Mouse (Mus musculus) midbrain, embryonic 16.5 days (tissue): Measurements from ENCODE around the gene Gm5134. TPM values are rescaled to one million over a fixed set of nuclear protein-coding genes. Genes with fewer than 3 reads are reported as not detected.

ENCODE experiments used
- ATAC-seq: fragments of 200-750 bp; cut with Nextera tagmentation; 2 replicates; pipeline ENCODE4 v1.8.0; 2017; ENCODE audit warnings: moderate TSS enrichment
- H3K27ac ChIP-seq: fragments of 300-500 bp; sonication (generic); 2 replicates; pipeline ENCODE4 v1.5.1; 2014; ENCODE audit warnings: mild to moderate bottlenecking, low read length, mixed read lengths
- H3K27me3 ChIP-seq: fragments of 300-500 bp; sonication (generic); 2 replicates; pipeline ENCODE4 v1.6.1; 2014; ENCODE audit warnings: low read depth, low read length, mixed read lengths; ENCODE audit not compliant: control insufficient read depth, insufficient read depth
- H3K36me3 ChIP-seq: fragments of 300-500 bp; sonication (generic); 2 replicates; pipeline ENCODE4 v1.6.1; 2014; ENCODE audit warnings: mild to moderate bottlenecking, low read length, moderate library complexity, mixed read lengths; ENCODE audit not compliant: control insufficient read depth, insufficient read depth
- H3K4me1 ChIP-seq: fragments of 300-500 bp; sonication (generic); 2 replicates; pipeline ENCODE4 v1.6.1; 2014; ENCODE audit warnings: mild to moderate bottlenecking, low read length, mixed read lengths; ENCODE audit not compliant: control insufficient read depth, insufficient read depth
- H3K4me2 ChIP-seq: fragments of 300-500 bp; sonication (generic); 2 replicates; pipeline ENCODE4 v1.6.1; 2014; ENCODE audit warnings: mild to moderate bottlenecking, low read length, mixed read lengths
- H3K4me3 ChIP-seq: fragments of 300-500 bp; sonication (generic); 2 replicates; pipeline ENCODE4 v1.5.1; 2014; ENCODE audit warnings: low read depth, mild to moderate bottlenecking, low read length, moderate library complexity, mixed read lengths
- H3K9ac ChIP-seq: fragments of 300-500 bp; sonication (generic); 2 replicates; pipeline ENCODE4 v1.6.1; 2014; ENCODE audit warnings: low read depth, low read length, mixed read lengths
- H3K9me3 ChIP-seq: fragments of 300-500 bp; sonication (generic); replicated peaks from 2 replicates; pipeline ENCODE4 v1.6.1; 2014; ENCODE audit warnings: mild to moderate bottlenecking, low read length, mixed read lengths; ENCODE audit not compliant: control insufficient read depth, poor library complexity, severe bottlenecking
- WGBS: fragments of 180-500 bp; shearing (Covaris S2); extraction: QIAGEN DNeasy Blood & Tissue Kit; methylation state at CpG from one replicate; pipeline ENCODE4 v1.1.7; 2014; 5-methylcytosine and 5-hydroxymethylcytosine counted together
- polyA plus RNA-seq: library from polyadenylated mRNA; unstranded; fragments of >200 nt; fragmentation: Nextera tagmentation; extraction: Ambion mirVana; gene quantifications from 2 replicates; pipeline ENCODE4 v1.2.1, GENCODE M21; 2015

The Gm5134 gene
- polyA plus RNA-seq, 1 experiment from 2014 or later: not detected

GRCm38 (mm10) chr10:76001160-76001559 lies 46.8 kb downstream of the Gm5134 start:
- Histone ChIP-seq H3K4me3 (no peak overlapping the region), H3K9ac (no peak overlapping the region), H3K27me3 (no peaks in the 10 kb centered on the region), H3K4me1 (no peaks in the 10 kb centered on the region), H3K4me2 (no peak overlapping the region), H3K36me3 (no peaks in the 10 kb centered on the region), H3K9me3 (no peaks in the 10 kb centered on the region), H3K27ac (no peak overlapping the region)
- ATAC-seq: no peak
- WGBS: 31% methylated on average over 7 of the region's 7 CpGs

DNA sequence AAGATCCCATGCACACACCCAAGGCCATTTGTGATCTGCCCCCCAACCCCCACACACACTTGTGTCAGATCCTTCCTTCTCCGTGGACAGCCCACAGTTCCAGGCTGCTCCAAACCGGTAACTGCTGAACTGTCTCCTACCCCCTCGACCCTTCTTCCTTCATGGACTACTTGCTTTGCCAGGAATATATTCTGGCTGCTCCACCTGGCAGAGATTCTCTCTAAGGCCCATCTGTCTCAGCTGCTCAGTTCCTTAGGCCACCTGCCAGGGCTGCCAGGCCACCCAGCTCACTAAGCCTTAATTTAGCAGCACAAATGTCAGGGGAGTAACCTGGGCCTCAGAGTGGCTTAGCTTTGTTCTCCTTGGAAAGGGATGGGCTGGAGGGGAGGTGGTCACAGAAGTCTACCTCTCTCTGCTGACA lies 47.8 kb downstream of the Gm5134 start:
- H3K4me1 ChIP-seq: no peaks in the 10 kb centered on the region
- WGBS: 30% methylated on average over 3 of the region's 3 CpGs
- no peak overlapping the region for H3K4me3 ChIP-seq
- no peak overlapping the region for H3K4me2 ChIP-seq
- no peaks in the 10 kb centered on the region for H3K36me3 ChIP-seq
- ATAC-seq: no peak
- H3K27me3 ChIP-seq: no peaks in the 10 kb centered on the region
- no peaks in the 10 kb centered on the region for H3K9me3 ChIP-seq
- no peak overlapping the region for H3K9ac ChIP-seq
- H3K27ac ChIP-seq: no peak overlapping the region

DNA sequence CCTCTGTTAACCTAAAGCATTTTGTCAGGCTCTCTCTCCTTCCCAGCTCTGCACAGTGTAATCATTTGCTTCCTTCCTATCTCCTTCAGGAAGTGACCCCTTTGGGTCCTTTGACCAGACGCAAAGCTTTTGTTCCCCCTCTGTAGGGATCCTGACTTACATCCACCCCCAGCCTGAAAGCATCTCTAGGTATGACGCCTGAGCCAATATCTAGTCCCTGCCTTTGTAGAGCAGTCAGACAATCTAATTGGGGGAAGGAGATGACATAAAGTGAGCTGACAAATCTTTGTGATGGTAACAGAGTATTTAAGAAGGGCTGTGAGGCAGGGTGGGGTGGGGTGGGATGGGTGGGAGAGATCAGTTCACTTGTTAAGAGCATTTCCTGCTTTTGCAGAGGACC lies 48.3 kb downstream of the Gm5134 start:
- Histone ChIP-seq H3K4me3 (no peak overlapping the region), H3K4me2 (no peak overlapping the region), H3K9me3 (no peaks in the 10 kb centered on the region), H3K36me3 (no peaks in the 10 kb centered on the region), H3K27ac (no peak overlapping the region), H3K4me1 (no peaks in the 10 kb centered on the region), H3K27me3 (no peaks in the 10 kb centered on the region), H3K9ac (no peak overlapping the region)
- ATAC-seq: no peak
- 28% methylated on average over 2 of the region's 2 CpGs for WGBS

DNA sequence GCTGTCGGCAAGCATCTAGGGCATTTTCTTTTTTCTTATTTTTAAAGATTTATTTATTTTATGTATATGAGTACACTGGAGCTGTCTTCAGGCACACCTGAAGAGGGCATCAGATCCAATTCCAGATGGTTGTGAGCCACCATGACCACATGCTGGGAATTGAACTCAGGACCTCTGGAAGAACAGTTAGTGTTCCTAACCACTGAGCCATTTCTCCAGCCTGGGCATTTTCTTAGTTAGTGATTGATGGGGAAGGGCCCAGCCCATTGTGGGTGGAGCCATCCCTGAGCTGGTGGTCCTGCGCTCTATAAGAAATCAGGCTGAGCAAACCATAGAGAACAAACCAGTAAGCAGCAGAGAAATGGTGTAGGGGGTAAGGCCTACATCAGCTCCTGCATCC lies 48.9 kb downstream of the Gm5134 start:
- H3K36me3 ChIP-seq: no peaks in the 10 kb centered on the region
- no peak overlapping the region for H3K9ac ChIP-seq
- H3K4me1 ChIP-seq: no peaks in the 10 kb centered on the region
- no peak overlapping the region for H3K27ac ChIP-seq
- no peak for ATAC-seq
- no peak overlapping the region for H3K4me2 ChIP-seq
- H3K4me3 ChIP-seq: no peak overlapping the region
- no peaks in the 10 kb centered on the region for H3K27me3 ChIP-seq
- WGBS: 91% methylated on average over 2 of the region's 2 CpGs
- H3K9me3 ChIP-seq: no peaks in the 10 kb centered on the region

- no peaks in the 10 kb centered on the region for H3K27me3 ChIP-seq
- H3K4me1 ChIP-seq: no peaks in the 10 kb centered on the region
- H3K36me3 ChIP-seq: no peaks in the 10 kb centered on the region
- no peak for ATAC-seq
- no peak overlapping the region for H3K27ac ChIP-seq
- WGBS: 94% methylated on average over 6 of the region's 6 CpGs
- H3K4me2 ChIP-seq: no peak overlapping the region
- no peak overlapping the region for H3K4me3 ChIP-seq
- no peak overlapping the region for H3K9ac ChIP-seq
- no peaks in the 10 kb centered on the region for H3K9me3 ChIP-seq
These were observed 52.1 kb downstream of the Gm5134 start for GRCm38 (mm10) chr10:76006385-76006784.

DNA sequence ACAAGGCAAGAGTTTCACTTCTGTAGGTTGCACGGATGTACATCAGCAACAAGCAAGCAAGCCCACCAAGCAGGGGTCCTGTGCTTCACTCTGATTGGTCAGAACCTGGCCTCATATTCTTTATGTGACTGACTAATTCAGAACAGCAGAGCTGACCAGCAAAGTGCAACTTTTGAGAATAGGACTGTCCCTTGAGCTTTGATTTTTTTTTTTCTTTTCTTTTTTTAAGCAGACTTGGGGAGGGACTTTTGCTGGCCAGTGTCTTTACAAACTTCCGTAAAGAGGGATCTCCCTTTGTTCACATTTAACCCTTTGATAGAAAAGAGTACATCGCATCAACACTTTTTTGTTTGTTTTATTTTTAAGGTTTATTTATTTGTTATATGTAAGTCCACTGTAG lies 55.5 kb downstream of the Gm5134 start:
- Histone ChIP-seq H3K9me3 (no peaks in the 10 kb centered on the region), H3K4me1 (no peaks in the 10 kb centered on the region), H3K4me3 (no peak overlapping the region), H3K36me3 (no peaks in the 10 kb centered on the region), H3K27me3 (no peaks in the 10 kb centered on the region), H3K27ac (no peak overlapping the region), H3K4me2 (no peak overlapping the region), H3K9ac (no peak overlapping the region)
- 81% methylated on average over 3 of the region's 3 CpGs for WGBS
- no peak for ATAC-seq

DNA sequence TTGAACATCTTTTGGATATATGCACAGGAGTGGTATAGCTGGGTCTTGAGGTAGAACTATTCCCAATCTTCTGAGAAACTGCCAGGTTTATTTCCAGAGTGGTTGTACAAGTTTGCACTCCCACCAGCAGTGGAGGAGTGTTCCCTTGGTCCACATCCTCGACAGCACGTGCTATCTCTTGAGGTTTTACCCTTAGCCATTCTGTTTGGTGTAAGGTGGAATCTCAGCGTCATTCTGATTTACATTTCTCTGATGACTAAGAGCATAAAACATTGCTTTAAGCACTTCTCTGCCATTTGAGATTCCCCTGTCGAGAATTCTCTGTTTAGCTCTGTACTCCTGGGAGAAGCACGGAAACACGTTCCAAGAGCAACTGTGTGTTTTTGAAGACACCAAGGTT lies 58.6 kb downstream of the Gm5134 start:
- H3K9ac ChIP-seq: no peak overlapping the region
- no peak overlapping the region for H3K4me3 ChIP-seq
- H3K27me3 ChIP-seq: no peaks in the 10 kb centered on the region
- no peak overlapping the region for H3K4me2 ChIP-seq
- no peak for ATAC-seq
- H3K9me3 ChIP-seq: no peaks in the 10 kb centered on the region
- H3K36me3 ChIP-seq: no peaks in the 10 kb centered on the region
- H3K4me1 ChIP-seq: no peaks in the 10 kb centered on the region
- WGBS: 78% methylated on average over 6 of the region's 6 CpGs
- no peak overlapping the region for H3K27ac ChIP-seq

DNA sequence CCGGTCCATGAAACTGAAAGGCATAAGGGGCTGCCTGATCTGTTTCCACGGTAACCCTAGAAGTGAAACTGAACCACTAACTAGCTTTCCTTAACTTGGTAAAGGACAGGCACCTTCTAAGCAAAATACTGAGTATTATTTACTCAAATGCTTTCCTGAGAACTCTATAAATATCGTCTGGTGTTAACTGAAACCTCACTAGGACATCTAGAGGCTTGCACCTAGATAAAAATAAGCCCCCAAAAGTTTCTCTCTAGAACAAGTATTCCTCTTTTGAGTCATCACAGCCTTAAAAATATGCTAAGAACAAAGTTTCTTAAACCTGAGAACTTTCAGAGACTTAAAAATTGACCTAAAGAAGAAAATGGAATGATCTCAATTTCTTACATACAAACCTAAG lies 62.6 kb downstream of the Gm5134 start:
- H3K27me3 ChIP-seq: no peaks in the 10 kb centered on the region
- H3K4me3 ChIP-seq: no peak overlapping the region
- H3K27ac ChIP-seq: no peak overlapping the region
- no peaks in the 10 kb centered on the region for H3K4me1 ChIP-seq
- ATAC-seq: no peak
- 91% methylated on average over 3 of the region's 3 CpGs for WGBS
- no peaks in the 10 kb centered on the region for H3K36me3 ChIP-seq
- no peaks in the 10 kb centered on the region for H3K9me3 ChIP-seq
- H3K9ac ChIP-seq: no peak overlapping the region
- no peak overlapping the region for H3K4me2 ChIP-seq

- Histone ChIP-seq H3K9me3 (no peaks in the 10 kb centered on the region), H3K4me1 (no peaks in the 10 kb centered on the region), H3K36me3 (no peaks in the 10 kb centered on the region), H3K4me2 (no peak overlapping the region), H3K27me3 (no peaks in the 10 kb centered on the region), H3K9ac (no peak overlapping the region), H3K27ac (no peak overlapping the region), H3K4me3 (no peak overlapping the region)
- WGBS: 80% methylated on average over 3 of the region's 3 CpGs
- ATAC-seq: no peak
These were observed 67.4 kb downstream of the Gm5134 start for GRCm38 (mm10) chr10:76021728-76022127.

GRCm38 (mm10) chr10:76023921-76024320 lies 69.6 kb downstream of the Gm5134 start:
- Histone ChIP-seq H3K9ac (no peak overlapping the region), H3K27me3 (no peaks in the 10 kb centered on the region), H3K27ac (no peak overlapping the region), H3K4me2 (no peak overlapping the region), H3K4me3 (no peak overlapping the region), H3K4me1 (no peaks in the 10 kb centered on the region), H3K9me3 (no peaks in the 10 kb centered on the region), H3K36me3 (no peaks in the 10 kb centered on the region)
- 96% methylated on average over 6 of the region's 6 CpGs for WGBS
- ATAC-seq: no peak
